Mouse (Mus musculus): ENCODE data around the gene Col5a1.

- no peak for TF ChIP-seq POLR2A (IDR thresholded peaks at IDR 0.05; ENCODE audit: low read depth, low read length)
- no peak for TF ChIP-seq CTCF (IDR thresholded peaks at IDR 0.05; ENCODE audit: extremely low read depth, insufficient read depth, insufficient read length, insufficient replicate concordance)
Observed at GRCm38 (mm10) chr2:27910501-27910900, 24.3 kb downstream of the Col5a1 start.

All from spleen, adult 2 months (tissue).